Mouse (Mus musculus): ENCODE measurements around the gene Exd1. TPM values are rescaled to one million over a fixed set of nuclear protein-coding genes. Genes with fewer than 3 reads are reported as not detected.
"Not testable (repeated sequence)": the region's sequence is repeated elsewhere in the genome, so short reads cannot be mapped to it uniquely, and the experiment has no call there.

Exd1 gene
- polyA plus RNA-seq, 1 experiment, result 2.4 TPM

DNA sequence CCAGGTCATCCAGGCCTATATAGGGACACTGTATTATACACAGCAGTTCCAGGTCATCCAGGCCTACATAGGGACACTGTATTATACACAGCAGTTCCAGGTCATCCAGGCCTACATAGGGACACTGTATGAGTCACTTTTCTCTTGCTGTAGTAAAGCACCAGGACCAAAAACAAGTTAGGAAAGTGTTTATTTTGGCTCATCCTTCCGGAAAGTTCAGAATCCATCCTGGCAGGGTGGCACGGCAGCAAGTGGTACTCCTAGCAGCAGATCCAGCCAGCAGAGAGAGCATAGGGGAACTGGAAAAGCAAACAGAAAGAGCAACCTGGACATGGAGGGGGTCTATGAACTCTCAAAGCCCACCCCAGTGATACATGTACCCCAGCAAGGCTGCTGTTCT is 36.6 kb downstream of the Exd1 start:
- TF ChIP-seq POLR2A (IDR thresholded peaks at IDR 0.05; ENCODE audit: insufficient read depth, low read length) (no peak), CTCF (IDR thresholded peaks at IDR 0.05; ENCODE audit: low read depth, low read length) (no peak), EP300 (IDR thresholded peaks at IDR 0.05; ENCODE audit: insufficient read depth, low read depth, low read length) (no peak)
- Histone ChIP-seq H3K4me3 (ENCODE audit: low read depth, low read length) (no peak overlapping the region), H3K9ac (ENCODE audit: low read depth, poor library complexity, severe bottlenecking) (no peak overlapping the region), H3K9me3 (replicated peaks; ENCODE audit: control insufficient read depth, insufficient read depth, low read length, poor library complexity, severe bottlenecking) (no peaks in the 10 kb centered on the region), H3K27me3 (ENCODE audit: control insufficient read depth, insufficient read depth, low read length, poor library complexity, severe bottlenecking) (no peaks in the 10 kb centered on the region), H3K4me1 (ENCODE audit: control insufficient read depth, insufficient read depth, low read length) (no peaks in the 10 kb centered on the region), H3K27ac (ENCODE audit: insufficient read depth, low read length) (no peak overlapping the region), H3K36me3 (ENCODE audit: control insufficient read depth, insufficient read depth, low read length, poor library complexity, severe bottlenecking) (no peaks in the 10 kb centered on the region)

DNA sequence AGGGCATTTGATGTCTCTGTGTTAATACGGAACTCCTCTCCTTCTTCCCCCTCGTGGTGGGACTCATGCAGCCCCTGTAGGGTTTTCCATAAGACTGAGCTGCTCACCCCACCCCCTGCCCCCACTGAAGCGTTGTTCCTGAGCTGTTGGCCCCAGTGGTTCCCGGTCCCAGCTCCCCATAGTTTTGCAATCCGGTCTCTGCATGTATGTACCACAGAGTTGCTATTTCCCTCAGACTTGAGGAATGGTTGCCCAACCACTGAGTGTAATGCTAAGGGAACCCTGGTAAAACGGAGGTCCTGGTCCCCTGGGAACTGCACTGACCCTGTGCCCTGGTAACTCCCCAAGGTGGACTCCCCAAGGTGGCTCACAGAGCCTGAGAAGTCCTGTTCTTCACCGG is 38.9 kb downstream of the Exd1 start:
- H3K9ac ChIP-seq (ENCODE audit: low read depth, poor library complexity, severe bottlenecking); H3K4me1 ChIP-seq (ENCODE audit: control insufficient read depth, insufficient read depth, low read length); H3K9me3 ChIP-seq (replicated peaks; ENCODE audit: control insufficient read depth, insufficient read depth, low read length, poor library complexity, severe bottlenecking); H3K27me3 ChIP-seq (ENCODE audit: control insufficient read depth, insufficient read depth, low read length, poor library complexity, severe bottlenecking); H3K27ac ChIP-seq (ENCODE audit: insufficient read depth, low read length); H3K4me3 ChIP-seq (ENCODE audit: low read depth, low read length); H3K36me3 ChIP-seq (ENCODE audit: control insufficient read depth, insufficient read depth, low read length, poor library complexity, severe bottlenecking): not testable (repeated sequence)

- Histone ChIP-seq H3K9me3 (replicated peaks; ENCODE audit: control insufficient read depth, insufficient read depth, low read length, poor library complexity, severe bottlenecking) (no peaks in the 10 kb centered on the region), H3K27ac (ENCODE audit: insufficient read depth, low read length) (no peak overlapping the region), H3K4me3 (ENCODE audit: low read depth, low read length) (no peak overlapping the region), H3K4me1 (ENCODE audit: control insufficient read depth, insufficient read depth, low read length) (no peaks in the 10 kb centered on the region), H3K36me3 (ENCODE audit: control insufficient read depth, insufficient read depth, low read length, poor library complexity, severe bottlenecking) (no peaks in the 10 kb centered on the region), H3K9ac (ENCODE audit: low read depth, poor library complexity, severe bottlenecking) (no peak overlapping the region), H3K27me3 (ENCODE audit: control insufficient read depth, insufficient read depth, low read length, poor library complexity, severe bottlenecking) (no peaks in the 10 kb centered on the region)
- no peak for TF ChIP-seq POLR2A (IDR thresholded peaks at IDR 0.05; ENCODE audit: insufficient read depth, low read length)
- peak; percentile 80 for TF ChIP-seq CTCF (IDR thresholded peaks at IDR 0.05; ENCODE audit: low read depth, low read length)
Measured at GRCm38 (mm10) chr2:119507108-119507507, 40.3 kb downstream of the Exd1 start.

GRCm38 (mm10) chr2:119500965-119501652 is 46.3 kb downstream of the Exd1 start:
- no peak overlapping the region for H3K27ac ChIP-seq (ENCODE audit: insufficient read depth, low read length)
- no peaks in the 10 kb centered on the region for H3K4me1 ChIP-seq (ENCODE audit: control insufficient read depth, insufficient read depth, low read length)
- TF ChIP-seq CTCF (IDR thresholded peaks at IDR 0.05; ENCODE audit: low read depth, low read length) (no peak), EP300 (IDR thresholded peaks at IDR 0.05; ENCODE audit: insufficient read depth, low read depth, low read length) (no peak), POLR2A (IDR thresholded peaks at IDR 0.05; ENCODE audit: insufficient read depth, low read length) (no peak)
- no peaks in the 10 kb centered on the region for H3K27me3 ChIP-seq (ENCODE audit: control insufficient read depth, insufficient read depth, low read length, poor library complexity, severe bottlenecking)
- no peaks in the 10 kb centered on the region for H3K9me3 ChIP-seq (replicated peaks; ENCODE audit: control insufficient read depth, insufficient read depth, low read length, poor library complexity, severe bottlenecking)
- no peak overlapping the region for H3K4me3 ChIP-seq (ENCODE audit: low read depth, low read length)
- H3K9ac ChIP-seq (ENCODE audit: low read depth, poor library complexity, severe bottlenecking), result no peak overlapping the region
- H3K36me3 ChIP-seq (ENCODE audit: control insufficient read depth, insufficient read depth, low read length, poor library complexity, severe bottlenecking), result no peaks in the 10 kb centered on the region

DNA sequence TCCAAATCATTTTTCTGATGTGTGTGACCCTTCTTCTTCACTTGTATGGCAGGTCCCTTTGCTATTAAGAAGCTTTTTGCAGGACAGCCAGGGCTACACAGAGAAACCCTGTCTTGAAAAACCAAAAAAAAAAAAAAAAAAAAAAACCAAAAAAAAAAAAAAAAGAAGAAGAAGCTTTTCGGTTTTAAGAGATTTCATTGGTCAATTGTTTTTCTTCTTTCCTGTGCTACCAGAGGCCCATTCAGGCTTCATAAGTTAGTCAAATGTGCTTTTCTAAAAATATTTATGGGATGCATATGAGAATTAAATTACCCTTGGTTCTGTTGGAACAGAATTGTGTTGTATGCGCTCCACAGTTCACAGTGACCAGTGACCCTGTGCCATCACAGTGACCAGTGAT is 48.6 kb downstream of the Exd1 start:
- no peaks in the 10 kb centered on the region for H3K9me3 ChIP-seq (replicated peaks; ENCODE audit: control insufficient read depth, insufficient read depth, low read length, poor library complexity, severe bottlenecking)
- H3K4me3 ChIP-seq (ENCODE audit: low read depth, low read length), result no peak overlapping the region
- H3K27ac ChIP-seq (ENCODE audit: insufficient read depth, low read length), result no peak overlapping the region
- no peaks in the 10 kb centered on the region for H3K36me3 ChIP-seq (ENCODE audit: control insufficient read depth, insufficient read depth, low read length, poor library complexity, severe bottlenecking)
- no peak for TF ChIP-seq POLR2A (IDR thresholded peaks at IDR 0.05; ENCODE audit: insufficient read depth, low read length)
- TF ChIP-seq CTCF (IDR thresholded peaks at IDR 0.05; ENCODE audit: low read depth, low read length), result no peak
- no peak for TF ChIP-seq EP300 (IDR thresholded peaks at IDR 0.05; ENCODE audit: insufficient read depth, low read depth, low read length)
- no peaks in the 10 kb centered on the region for H3K4me1 ChIP-seq (ENCODE audit: control insufficient read depth, insufficient read depth, low read length)
- H3K27me3 ChIP-seq (ENCODE audit: control insufficient read depth, insufficient read depth, low read length, poor library complexity, severe bottlenecking), result no peaks in the 10 kb centered on the region
- no peak overlapping the region for H3K9ac ChIP-seq (ENCODE audit: low read depth, poor library complexity, severe bottlenecking)

DNA sequence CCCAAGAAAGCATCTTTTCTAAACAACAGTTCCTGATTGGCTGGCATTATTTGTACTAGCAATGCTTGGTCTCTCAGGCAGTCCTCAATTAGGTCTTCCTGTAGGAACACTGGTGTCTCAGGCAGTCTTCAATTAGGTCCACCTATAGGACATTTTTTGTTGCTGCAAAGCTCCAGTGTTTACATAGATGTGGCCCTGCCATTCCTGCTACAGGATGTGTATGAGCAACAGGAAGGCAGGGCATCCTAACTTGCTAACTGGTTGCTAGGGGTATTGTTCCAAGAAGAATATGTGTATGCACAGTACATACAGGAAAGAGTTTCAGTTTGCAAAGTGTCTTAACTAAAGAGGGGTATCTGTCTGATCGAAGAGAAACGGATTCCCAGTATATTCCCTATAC is 51.3 kb downstream of the Exd1 start:
- no peak for TF ChIP-seq EP300 (IDR thresholded peaks at IDR 0.05; ENCODE audit: insufficient read depth, low read depth, low read length)
- no peak for TF ChIP-seq CTCF (IDR thresholded peaks at IDR 0.05; ENCODE audit: low read depth, low read length)
- TF ChIP-seq POLR2A (IDR thresholded peaks at IDR 0.05; ENCODE audit: insufficient read depth, low read length), result no peak
- H3K4me1 ChIP-seq (ENCODE audit: control insufficient read depth, insufficient read depth, low read length), result no peaks in the 10 kb centered on the region
- no peaks in the 10 kb centered on the region for H3K27me3 ChIP-seq (ENCODE audit: control insufficient read depth, insufficient read depth, low read length, poor library complexity, severe bottlenecking)
- no peak overlapping the region for H3K4me3 ChIP-seq (ENCODE audit: low read depth, low read length)
- no peak overlapping the region for H3K27ac ChIP-seq (ENCODE audit: insufficient read depth, low read length)
- no peaks in the 10 kb centered on the region for H3K36me3 ChIP-seq (ENCODE audit: control insufficient read depth, insufficient read depth, low read length, poor library complexity, severe bottlenecking)
- no peak overlapping the region for H3K9ac ChIP-seq (ENCODE audit: low read depth, poor library complexity, severe bottlenecking)
- no peaks in the 10 kb centered on the region for H3K9me3 ChIP-seq (replicated peaks; ENCODE audit: control insufficient read depth, insufficient read depth, low read length, poor library complexity, severe bottlenecking)
